Mouse (Mus musculus) CD4-positive, CD25-positive, alpha-beta regulatory T cell, adult 9 weeks (primary cell): ENCODE measurements around the gene Stx7. TPM values are rescaled to one million over a fixed set of nuclear protein-coding genes. Genes with fewer than 3 reads are reported as not detected.

Experiments
- polyA plus RNA-seq: library from polyadenylated mRNA; unstranded; fragments of 100-300 nt; shearing (Covaris generic); gene quantifications from one replicate; pipeline ENCODE4 v1.2.1, GENCODE M21; 2017

Stx7 gene
- polyA plus RNA-seq: 47.3 TPM

DNA sequence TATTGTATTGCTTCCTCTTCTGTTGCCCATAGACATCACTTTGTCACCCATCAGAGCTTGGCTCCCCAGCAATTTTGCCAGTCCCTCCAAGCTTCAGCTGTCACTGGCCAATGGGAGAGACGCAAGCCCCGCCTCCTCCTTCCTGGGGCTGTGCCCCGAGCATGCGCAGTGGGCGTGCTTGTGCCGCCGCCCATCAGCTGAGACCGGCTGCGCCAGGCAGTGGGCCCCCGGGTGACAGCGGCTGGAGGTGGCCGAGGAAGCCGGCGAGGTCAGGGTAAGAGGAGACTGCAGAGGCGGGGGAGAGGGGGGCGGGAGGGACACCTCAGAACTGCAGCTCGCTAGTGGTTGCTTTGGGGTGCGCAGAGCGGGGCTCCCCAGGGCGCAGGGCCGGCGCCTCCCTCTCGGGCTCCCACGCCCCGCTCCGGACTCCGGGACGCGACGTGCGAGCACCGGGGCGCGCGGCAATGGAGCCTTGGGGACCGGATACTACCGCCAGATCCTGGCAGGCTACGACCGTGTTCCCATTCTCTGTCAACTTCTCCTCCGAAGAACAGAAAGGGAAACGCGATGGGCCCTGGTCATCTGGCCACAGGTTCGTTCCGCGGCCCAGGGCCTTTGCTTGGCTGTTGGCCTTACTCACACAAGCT, at the start of gene Stx7:
Gene Stx7 (plus strand): TSS at position 168 of the 647 bp plus-strand sequence.

DNA sequence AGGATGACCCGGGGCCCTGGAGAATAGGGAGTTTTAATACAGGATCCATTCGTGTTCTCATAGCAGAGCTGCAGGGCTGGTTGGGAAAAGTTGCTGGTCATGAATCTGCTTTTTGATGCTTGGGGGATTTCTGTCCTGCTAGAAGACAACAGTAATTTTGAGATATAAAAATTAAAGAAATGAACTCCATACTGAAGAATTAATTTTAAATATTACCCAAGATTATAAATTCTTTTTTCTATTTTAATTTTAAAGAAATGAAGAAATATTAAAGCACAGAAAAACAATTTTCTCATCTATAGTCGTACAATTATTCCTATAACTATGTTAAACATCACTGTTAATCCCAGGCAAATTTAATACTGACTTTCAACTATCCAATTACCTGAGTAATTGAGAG, 47.3 kb upstream of the Stx7 start, which contains the start of gene Taar8c:
Gene Taar8c (minus strand): TSS at position 101 of the 400 bp plus-strand sequence.

DNA sequence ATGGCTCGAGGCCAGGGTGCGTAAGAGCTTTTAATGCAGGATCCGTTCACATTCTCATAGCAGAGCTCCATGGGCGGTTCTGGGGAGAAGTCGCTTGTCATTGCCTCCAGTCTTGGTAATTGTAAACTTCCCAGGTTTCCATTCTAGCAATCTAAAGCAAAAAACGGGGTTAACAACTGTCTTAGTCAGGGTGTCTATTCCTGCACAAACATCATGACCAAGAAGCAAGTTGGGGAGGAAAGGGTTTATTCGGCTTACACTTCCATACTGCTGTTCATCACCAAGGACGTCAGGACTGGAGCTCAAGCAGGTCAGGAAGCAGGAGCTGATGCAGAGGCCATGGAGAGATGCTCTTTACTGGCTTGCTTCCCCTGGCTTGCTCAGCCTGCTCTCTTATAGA, 39.7 kb upstream of the Stx7 start, which contains the start of gene Taar9:
Gene Taar9 (minus strand): TSS at position 101 of the 400 bp plus-strand sequence.

DNA sequence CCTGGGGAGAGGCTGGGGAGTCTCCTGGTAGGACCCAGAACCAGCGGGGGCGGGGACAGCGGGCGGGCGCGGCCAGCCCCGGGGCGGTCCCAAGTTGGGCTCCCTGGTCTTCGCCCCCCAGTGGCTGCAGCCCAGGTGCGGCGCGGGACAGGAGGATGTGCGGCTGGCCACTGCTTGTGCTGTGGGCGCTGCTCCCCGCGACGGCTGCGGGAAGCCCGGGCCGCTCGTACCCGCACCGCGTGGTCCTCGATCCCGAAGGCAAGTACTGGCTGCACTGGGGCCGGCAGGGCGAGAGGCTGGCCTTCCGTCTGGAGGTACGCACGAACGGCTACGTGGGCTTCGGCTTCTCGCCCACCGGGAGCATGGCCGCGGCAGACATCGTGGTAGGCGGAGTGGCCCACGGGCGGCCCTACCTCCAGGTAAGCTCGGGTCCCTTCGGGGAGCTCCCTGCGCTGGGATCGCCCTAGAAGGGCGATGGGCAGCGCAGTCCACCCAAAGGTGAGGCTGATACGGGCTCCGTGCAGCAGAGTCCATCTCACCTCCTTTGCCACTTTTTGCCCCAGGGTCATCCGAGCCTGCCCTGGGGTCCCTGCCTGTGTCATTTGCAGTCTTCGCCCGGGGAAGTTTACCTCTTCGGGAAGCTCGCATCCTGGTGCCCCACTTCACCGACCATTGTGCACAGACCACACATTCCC, 74.5 kb downstream of the Stx7 start, which contains the start of gene Moxd1:
Gene Moxd1 (plus strand): TSS at position 69 of the 695 bp plus-strand sequence.

Other genes starting within 250 kb of the Stx7 start
- 0.25 TPM for gene Taar1, start 228.9 kb upstream of the Stx7 start, polyA plus RNA-seq
- not detected for gene Taar2, start 210.7 kb upstream of the Stx7 start, polyA plus RNA-seq
- not detected for gene Taar3, start 199.7 kb upstream of the Stx7 start, polyA plus RNA-seq
- not detected for gene Taar4, start 188.8 kb upstream of the Stx7 start, polyA plus RNA-seq
- gene Taar5, start 178.6 kb upstream of the Stx7 start, polyA plus RNA-seq: not detected
- gene Taar6, start 163.7 kb upstream of the Stx7 start, polyA plus RNA-seq: not detected
- gene Taar7a, start 155.8 kb upstream of the Stx7 start, polyA plus RNA-seq: not detected
- not detected for gene Taar7b, start 149.4 kb upstream of the Stx7 start, polyA plus RNA-seq
- not detected for gene Taar7d, start 122.1 kb upstream of the Stx7 start, polyA plus RNA-seq
- not detected for gene Taar7e, start 111.7 kb upstream of the Stx7 start, polyA plus RNA-seq
- not detected for gene Taar7f, start 99.8 kb upstream of the Stx7 start, polyA plus RNA-seq
- gene Taar8a, start 72.8 kb upstream of the Stx7 start, polyA plus RNA-seq: not detected
- not detected for gene Taar8b, start 57.0 kb upstream of the Stx7 start, polyA plus RNA-seq
- gene Taar8c, start 47.4 kb upstream of the Stx7 start, polyA plus RNA-seq: not detected
- not detected for gene Taar9, start 39.8 kb upstream of the Stx7 start, polyA plus RNA-seq
- not detected for gene Moxd1, start 74.2 kb downstream of the Stx7 start, polyA plus RNA-seq